ENCODE assay signal across 18 mouse cellular contexts in the genomic region with DNA sequence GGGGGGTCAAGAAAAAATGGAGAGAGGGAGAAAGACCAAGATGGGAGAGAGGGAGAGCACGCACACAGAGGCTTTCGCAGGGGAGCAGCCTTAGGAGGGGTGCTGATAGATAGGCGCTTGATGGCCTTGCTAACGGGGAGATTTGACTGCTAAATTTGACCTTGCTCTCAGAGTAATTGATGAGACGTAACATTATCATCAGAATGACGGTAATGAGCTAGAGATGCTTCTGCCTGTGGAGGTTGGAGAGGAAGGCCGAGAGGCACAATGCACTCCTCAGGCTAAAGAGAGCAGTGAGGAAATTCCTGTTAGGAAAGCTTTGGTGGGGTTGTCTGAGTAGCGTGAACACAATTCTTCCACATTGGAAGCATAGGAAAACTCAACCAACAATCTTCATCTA.
A peak's percentile ranks its signal among the peaks of the same experiment; 100 is the strongest.
DNase-seq lines count a peak whose midpoint lies in the region; ATAC-seq and TF ChIP-seq lines count a peak whose summit lies in the region.
"Had no signal": no experiment of that assay in that cellular context is flagged by ENCODE, and none has a peak within 500 bp of the region (broad histone marks: within the 10 kb centered on the region; RNA-seq: fewer than 3 reads in every experiment).

No protein-coding gene starts in this region.

- H3K9ac ChIP-seq in lung, embryonic 14.5 days = no peak overlapping the region
- H3K9ac ChIP-seq in midbrain, embryonic 16.5 days (ENCODE audit: low read depth, low read length) = no peak overlapping the region
- H3K9ac ChIP-seq: embryonic facial prominence, embryonic 15.5 days; kidney, embryonic 15.5 days had no signal

- 24% methylated on average over 8 of the region's 8 CpGs for WGBS in lung, embryonic 14.5 days
- 35% methylated on average over 8 of the region's 8 CpGs for WGBS in midbrain, embryonic 16.5 days

- peak; percentile 39; the same call in 1 of the 2 replicates for ATAC-seq in lung, embryonic 14.5 days (ENCODE audit: insufficient read depth)
- ATAC-seq in midbrain, embryonic 16.5 days = no peak

- peak overlapping the region; percentile 33 for H3K4me2 ChIP-seq in lung, embryonic 14.5 days
- no peak overlapping the region for H3K4me2 ChIP-seq in midbrain, embryonic 16.5 days (ENCODE audit: low read length)
- H3K4me2 ChIP-seq: embryonic facial prominence, embryonic 15.5 days; heart, embryonic 11.5 days; kidney, embryonic 15.5 days had no signal

- peak; percentile 19 for DNase-seq in adrenal gland, adult 2 months
- DNase-seq in adrenal gland, postnatal 10 days = no peak
- DNase-seq in lung, embryonic 14.5 days = peak; percentile 31
- no peak for DNase-seq in lung, postnatal 4 days
- DNase-seq in R1 (ENCODE audit: low read depth, low spot score) = peak; percentile 43
- DNase-seq in kidney, postnatal 4 days = no peak
- DNase-seq in right cerebral cortex, postnatal 36 days (ENCODE audit: low spot score in 2 of 2) = no peak
- DNase-seq: adrenal gland, postnatal 36 days; cerebellum, postnatal 36 days; gastrocnemius, postnatal 25 days; heart, postnatal 4 days; liver; right cerebral cortex, postnatal 4 days had no signal

- peak overlapping the region; percentile 3 for H3K27ac ChIP-seq in lung, embryonic 14.5 days (ENCODE audit: low read depth)
- H3K27ac ChIP-seq in midbrain, embryonic 16.5 days (ENCODE audit: low read length) = 0 out of 2 replicates have a peak overlapping the region, but pooled peaks have one; percentile 26
- H3K27ac ChIP-seq: embryonic facial prominence, embryonic 15.5 days; kidney, embryonic 15.5 days; layer of hippocampus, adult 2 months had no signal

- peaks cover 9% of the 10 kb centered on the region for H3K4me1 ChIP-seq in lung, embryonic 14.5 days (ENCODE audit: insufficient read depth)
- peaks cover 8% of the 10 kb centered on the region for H3K4me1 ChIP-seq in midbrain, embryonic 16.5 days (ENCODE audit: control insufficient read depth, insufficient read depth, low read length)
- H3K4me1 ChIP-seq: kidney, embryonic 15.5 days had no signal

- no peaks in the 10 kb centered on the region for H3K27me3 ChIP-seq in lung, embryonic 14.5 days (ENCODE audit: insufficient read depth, low read length)
- H3K27me3 ChIP-seq in midbrain, embryonic 16.5 days (ENCODE audit: control insufficient read depth, insufficient read depth, low read depth, low read length) = no peaks in the 10 kb centered on the region
- H3K27me3 ChIP-seq: embryonic facial prominence, embryonic 15.5 days; kidney, embryonic 15.5 days had no signal

- no peak overlapping the region for H3K4me3 ChIP-seq in lung, embryonic 14.5 days (ENCODE audit: low read depth, low read length)
- H3K4me3 ChIP-seq in midbrain, embryonic 16.5 days (ENCODE audit: low read depth, low read length) = no peak overlapping the region
- H3K4me3 ChIP-seq: embryonic facial prominence, embryonic 15.5 days; kidney, embryonic 15.5 days; layer of hippocampus, adult 2 months had no signal

- H3K9me3 ChIP-seq in lung, embryonic 14.5 days (ENCODE audit: low read depth, low read length) = no peaks in the 10 kb centered on the region
- no peaks in the 10 kb centered on the region for H3K9me3 ChIP-seq in midbrain, embryonic 16.5 days (replicated peaks; ENCODE audit: control insufficient read depth, low read length, poor library complexity, severe bottlenecking)
- H3K9me3 ChIP-seq: embryonic facial prominence, embryonic 15.5 days; kidney, embryonic 15.5 days had no signal

- no peak for TF ChIP-seq CTCF in lung, embryonic 14.5 days (IDR thresholded peaks at IDR 0.05; ENCODE audit: low read depth)

- H3K36me3 ChIP-seq in lung, embryonic 14.5 days (ENCODE audit: insufficient read depth) = no peaks in the 10 kb centered on the region
- no peaks in the 10 kb centered on the region for H3K36me3 ChIP-seq in midbrain, embryonic 16.5 days (ENCODE audit: control insufficient read depth, insufficient read depth, low read length)
- H3K36me3 ChIP-seq: embryonic facial prominence, embryonic 15.5 days; kidney, embryonic 15.5 days had no signal

Comparison
In these comparisons a context has a peak if more than half of its experiments do, and no peak if none do; other contexts are left out.
1. DNase-seq: peak in adrenal gland, adult 2 months (single experiment), lung, embryonic 14.5 days (single experiment) and R1 (single experiment); none in adrenal gland, postnatal 10 days (single experiment), lung, postnatal 4 days (0 of 2), kidney, postnatal 4 days (0 of 2) and right cerebral cortex, postnatal 36 days (0 of 2).